8 mouse cellular contexts compared by ENCODE assay signal in the genomic region with DNA sequence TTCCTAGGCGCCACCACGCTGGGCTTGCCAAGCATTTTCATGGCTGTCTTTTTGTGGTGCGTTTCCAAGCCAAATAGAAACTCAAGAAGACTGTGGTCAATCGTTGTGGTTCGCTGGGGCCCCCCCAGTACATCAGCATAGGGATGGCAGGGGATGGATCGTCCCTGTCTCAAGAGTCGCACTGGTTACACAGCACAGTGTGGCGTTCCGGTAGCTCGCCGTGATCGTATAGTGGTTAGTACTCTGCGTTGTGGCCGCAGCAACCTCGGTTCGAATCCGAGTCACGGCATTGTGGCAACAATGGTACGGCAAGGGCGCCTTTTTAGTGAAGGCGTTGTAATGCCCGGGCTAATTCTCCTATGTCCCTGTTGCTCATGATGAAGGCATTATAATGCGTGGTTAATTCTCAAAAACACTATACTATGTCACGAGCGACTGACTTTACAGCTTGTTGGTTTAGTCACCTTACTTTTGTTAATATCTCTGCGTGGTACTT. TPM values are rescaled to one million over a fixed set of nuclear protein-coding genes. Genes with fewer than 3 reads are reported as not detected.
DNase-seq lines count a peak whose midpoint lies in the region; ATAC-seq and TF ChIP-seq lines count a peak whose summit lies in the region.

No protein-coding gene starts in this region.

- H3K9ac ChIP-seq in heart, embryonic 16.5 days (ENCODE audit: low read length): peak overlapping the region; percentile 78
- peak overlapping the region; percentile 77 for H3K9ac ChIP-seq in liver, embryonic 15.5 days
- H3K9ac ChIP-seq in neural tube, embryonic 11.5 days (ENCODE audit: low read length): peak overlapping the region; percentile 79

- no peaks in the 10 kb centered on the region for H3K36me3 ChIP-seq in heart, embryonic 16.5 days (ENCODE audit: control insufficient read depth, insufficient read depth)
- H3K36me3 ChIP-seq in liver, embryonic 15.5 days (replicated peaks): no peaks in the 10 kb centered on the region
- H3K36me3 ChIP-seq in neural tube, embryonic 11.5 days (ENCODE audit: control insufficient read depth, insufficient read depth, low read length): no peaks in the 10 kb centered on the region
- H3K36me3 ChIP-seq in testis, adult 2 months (ENCODE audit: control insufficient read depth, insufficient read depth, low read length): no peaks in the 10 kb centered on the region

- peak overlapping the region; percentile 94 for H3K27ac ChIP-seq in heart, embryonic 16.5 days (ENCODE audit: low read length)
- H3K27ac ChIP-seq in liver, embryonic 15.5 days (replicated peaks): peak overlapping the region; percentile 90
- peak overlapping the region; percentile 75; the same call in 1 of the 2 replicates for H3K27ac ChIP-seq in neural tube, embryonic 11.5 days (ENCODE audit: low read depth, low read length)
- H3K27ac ChIP-seq in testis, adult 2 months (ENCODE audit: control insufficient read depth, insufficient read depth, low read depth, low read length): peak overlapping the region; percentile 65; the same call in 1 of the 2 replicates

- peak; percentile 67 for DNase-seq in adrenal gland, postnatal 25 days
- peak; percentile 46 for DNase-seq in fibroblast of lung, adult 2 months (ENCODE audit: low read depth)
- DNase-seq in kidney, postnatal 25 days: peak; percentile 77
- peak; percentile 83 for DNase-seq in neural tube, embryonic 11.5 days (ENCODE audit: low spot score)

- no peak for TF ChIP-seq POLR2A in testis, adult 2 months (IDR thresholded peaks at IDR 0.05; ENCODE audit: control insufficient read depth, low read depth, low read length)

- peaks cover 5% of the 10 kb centered on the region; the same call in 1 of the 2 replicates for H3K4me1 ChIP-seq in heart, embryonic 16.5 days (ENCODE audit: control insufficient read depth, insufficient read depth, low read length)
- H3K4me1 ChIP-seq in liver, embryonic 15.5 days (replicated peaks): peaks cover 31% of the 10 kb centered on the region
- no peaks in the 10 kb centered on the region; the same call in 1 of the 2 replicates for H3K4me1 ChIP-seq in neural tube, embryonic 11.5 days (ENCODE audit: control insufficient read depth, insufficient read depth, low read length)
- peaks cover 15% of the 10 kb centered on the region for H3K4me1 ChIP-seq in testis, adult 2 months (ENCODE audit: control insufficient read depth, insufficient read depth, low read length)

- H3K9me3 ChIP-seq in heart, embryonic 16.5 days (replicated peaks; ENCODE audit: control insufficient read depth, low read length): no peaks in the 10 kb centered on the region
- H3K9me3 ChIP-seq in liver, embryonic 15.5 days (replicated peaks): no peaks in the 10 kb centered on the region
- H3K9me3 ChIP-seq in neural tube, embryonic 11.5 days (ENCODE audit: control insufficient read depth, low read length): no peaks in the 10 kb centered on the region

- no peaks in the 10 kb centered on the region for H3K27me3 ChIP-seq in heart, embryonic 16.5 days (ENCODE audit: control insufficient read depth, insufficient read depth, low read length)
- 0 out of 2 replicates have a peak, but pooled peaks cover under 1% of the 10 kb centered on the region for H3K27me3 ChIP-seq in liver, embryonic 15.5 days
- H3K27me3 ChIP-seq in neural tube, embryonic 11.5 days (ENCODE audit: control insufficient read depth, insufficient read depth, low read length): no peaks in the 10 kb centered on the region
- no peaks in the 10 kb centered on the region for H3K27me3 ChIP-seq in testis, adult 2 months (ENCODE audit: control insufficient read depth, insufficient read depth, low read length)

- peak; percentile 40 for ATAC-seq in CD4-positive, CD25-positive, alpha-beta regulatory T cell, adult 4 months
- ATAC-seq in heart, embryonic 16.5 days (replicated peaks; ENCODE audit: extremely low read depth, insufficient read depth, low FRiP score): peak; percentile 75
- peak; percentile 82 for ATAC-seq in liver, embryonic 15.5 days (ENCODE audit: insufficient read depth)
- peak; percentile 80 for ATAC-seq in neural tube, embryonic 11.5 days (ENCODE audit: insufficient read depth, low FRiP score, low TSS enrichment)

- WGBS in heart, embryonic 16.5 days: under 1% methylated on average over 26 of the region's 26 CpGs
- under 1% methylated on average over 26 of the region's 26 CpGs for WGBS in liver, embryonic 15.5 days (ENCODE audit: insufficient replicate concordance)
- under 1% methylated on average over 26 of the region's 26 CpGs for WGBS in neural tube, embryonic 11.5 days

- peak overlapping the region; percentile 61 for H3K4me2 ChIP-seq in heart, embryonic 16.5 days (ENCODE audit: low read depth, low read length)
- H3K4me2 ChIP-seq in liver, embryonic 15.5 days: peak overlapping the region; percentile 81
- H3K4me2 ChIP-seq in neural tube, embryonic 11.5 days (ENCODE audit: low read depth): peak overlapping the region; percentile 45

- TF ChIP-seq CTCF in testis, adult 2 months (IDR thresholded peaks at IDR 0.05; ENCODE audit: control insufficient read depth, insufficient read depth, insufficient replicate concordance, low read depth, low read length): no peak

- H3K4me3 ChIP-seq in heart, embryonic 16.5 days (ENCODE audit: low read length): peak overlapping the region; percentile 85
- peak overlapping the region; percentile 80 for H3K4me3 ChIP-seq in liver, embryonic 15.5 days (replicated peaks)
- peak overlapping the region; percentile 63 for H3K4me3 ChIP-seq in neural tube, embryonic 11.5 days (ENCODE audit: low read depth, low read length)
- peak overlapping the region; percentile 89 for H3K4me3 ChIP-seq in testis, adult 2 months (ENCODE audit: control insufficient read depth, low read depth, low read length)

RNA-seq across cellular contexts. Expression of gene Shf, which starts 8.8 kb away (rescaled TPM):
- polyA plus RNA-seq in CD4-positive, CD25-positive, alpha-beta regulatory T cell, adult 4 months (2017; shearing (Covaris generic)): under 1 TPM in 1 of 2 experiments, not detected in 1; 0.42 TPM
- 5.8 and 11.4 TPM in 2 replicates for total RNA-seq in adrenal gland, postnatal 25 days (2021)
- 2.0 TPM in 2 replicates for polyA plus RNA-seq in heart, embryonic 16.5 days (2015; fragmentation: Nextera tagmentation; extraction: Ambion mirVana)
- polyA plus RNA-seq in liver, embryonic 15.5 days (2015; fragmentation: Nextera tagmentation; extraction: Ambion mirVana): 1.1 and 1.2 TPM in 2 replicates
- 12.9 and 13.8 TPM in 2 replicates for polyA plus RNA-seq in neural tube, embryonic 11.5 days (2014; fragmentation: Nextera tagmentation; extraction: Ambion mirVana)
- polyA plus RNA-seq in testis, adult 2 months (2012; rRNA removed): 16.7 and 19.4 TPM in 2 replicates

RNA-seq across cellular contexts. Expression of gene Slc28a2, which starts 48.5 kb away (rescaled TPM):
- polyA plus RNA-seq in CD4-positive, CD25-positive, alpha-beta regulatory T cell, adult 4 months (2017; shearing (Covaris generic)): 100 to 1,000 TPM; 153 to 175 TPM
- total RNA-seq in adrenal gland, postnatal 25 days (2021): 1.4 and 2.0 TPM in 2 replicates
- 2.1 and 2.4 TPM in 2 replicates for polyA plus RNA-seq in heart, embryonic 16.5 days (2015; fragmentation: Nextera tagmentation; extraction: Ambion mirVana)
- 1.6 and 1.8 TPM in 2 replicates for polyA plus RNA-seq in liver, embryonic 15.5 days (2015; fragmentation: Nextera tagmentation; extraction: Ambion mirVana)
- 0.13 TPM in 1 of 2 replicates, not detected in the other for polyA plus RNA-seq in neural tube, embryonic 11.5 days (2014; fragmentation: Nextera tagmentation; extraction: Ambion mirVana)
- 0.20 and 0.26 TPM in 2 replicates for polyA plus RNA-seq in testis, adult 2 months (2012; rRNA removed)

Comparison
In these comparisons a context has a peak if more than half of its experiments do, and no peak if none do; other contexts are left out.
1. Peak in every context shown above with its lines: DNase-seq, ATAC-seq, H3K4me3 ChIP-seq and H3K27ac ChIP-seq.
2. RNA of gene Slc28a2, which starts 48.5 kb away (polyA plus RNA-seq): 153 to 175 TPM in CD4-positive, CD25-positive, alpha-beta regulatory T cell, adult 4 months; 2.1 to 2.4 TPM in heart, embryonic 16.5 days, 1.6 to 1.8 TPM in liver, embryonic 15.5 days, 0.20 to 0.26 TPM in testis, adult 2 months and 0.13 TPM in neural tube, embryonic 11.5 days; every median in the first group is over 10 times any median in the second.